Mouse (Mus musculus) thymus, postnatal 14 days (tissue): ENCODE data around the gene Ccdc47.

Experiments
- DNase-seq: peaks from one replicate; pipeline ENCODE4 v3.0.0; 2021

The Ccdc47 gene

DNA sequence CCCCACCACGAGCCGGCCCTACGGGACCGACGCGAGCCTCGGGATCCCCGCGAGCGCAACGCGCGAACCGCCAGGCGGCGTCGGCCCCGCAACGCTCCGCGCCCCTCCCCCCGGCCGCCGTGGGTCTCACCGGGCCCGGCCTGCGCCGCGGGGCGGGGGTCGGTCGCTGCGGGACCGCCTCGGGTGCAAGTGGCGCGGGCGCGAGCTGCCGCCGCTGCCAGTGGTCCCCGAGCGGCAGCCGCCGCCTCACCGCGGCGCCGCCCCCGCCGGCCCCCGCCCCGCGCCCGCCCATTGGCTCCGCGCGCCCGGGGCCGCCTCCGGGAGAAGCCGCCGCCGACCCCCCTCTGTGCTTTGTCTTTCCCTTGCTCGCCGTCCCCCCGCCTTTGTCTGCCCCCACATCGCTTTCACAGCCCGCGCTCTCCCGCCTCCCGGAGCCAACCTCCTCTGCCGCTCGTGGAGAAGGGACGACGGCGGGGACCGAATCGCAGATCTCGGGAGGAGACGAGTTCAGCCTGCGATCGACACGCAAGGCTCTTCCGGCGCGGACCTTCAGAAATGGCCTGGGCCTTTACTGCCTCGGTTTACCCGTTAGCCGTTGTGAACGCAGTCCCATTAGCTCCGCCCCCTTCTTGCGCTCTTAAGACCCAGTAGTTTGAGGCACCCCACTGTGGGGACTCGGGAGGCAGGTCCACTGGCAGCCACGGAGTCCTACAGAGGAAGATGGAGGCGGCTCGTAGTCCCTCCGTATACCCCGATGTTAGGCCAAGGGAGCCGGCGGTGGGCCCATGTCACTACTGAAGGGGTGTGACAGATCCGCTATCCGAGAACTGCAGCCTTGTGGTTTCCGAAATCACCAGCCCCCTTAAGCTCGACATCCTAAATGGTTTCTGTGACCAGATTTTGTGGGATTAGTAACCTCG lies 56.0 kb downstream of the Ccdc47 start:
- DNase-seq = peak; percentile 94

DNA sequence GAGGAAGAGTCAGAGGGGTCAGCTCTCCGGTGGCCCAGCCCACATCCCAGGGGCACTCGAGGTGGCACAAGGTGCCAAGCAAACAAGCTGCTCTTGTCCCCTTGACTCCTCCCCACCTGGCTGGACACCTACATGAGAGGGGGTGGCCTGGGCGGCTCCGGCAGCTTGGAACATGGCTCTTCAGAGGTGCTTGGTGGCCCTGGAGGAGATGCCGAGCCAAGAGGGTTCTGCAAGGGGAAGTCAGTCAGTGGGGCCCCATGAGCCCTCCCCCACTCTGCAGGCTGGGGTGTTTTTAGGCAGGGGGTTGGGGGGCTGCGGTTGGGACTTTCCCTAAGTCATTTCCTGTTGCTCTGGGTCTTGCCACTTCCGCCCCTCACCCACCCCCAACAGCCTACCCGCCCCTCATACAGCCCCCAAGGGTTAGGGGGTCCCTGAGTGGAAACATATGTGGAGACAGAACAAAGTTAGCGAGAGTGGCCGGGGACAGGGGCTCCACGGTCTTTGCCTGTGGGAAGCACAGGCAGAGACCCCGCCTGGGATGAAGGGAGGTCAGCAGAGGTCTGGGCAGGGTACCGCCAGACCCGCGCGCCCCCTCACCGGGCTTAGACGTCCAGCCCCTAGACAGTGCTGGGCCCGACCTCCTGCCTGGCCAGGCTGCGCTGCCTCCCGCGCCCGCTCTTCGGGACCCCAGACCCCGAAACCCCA lies 56.8 kb downstream of the Ccdc47 start:
- DNase-seq = peak; percentile 96

DNA sequence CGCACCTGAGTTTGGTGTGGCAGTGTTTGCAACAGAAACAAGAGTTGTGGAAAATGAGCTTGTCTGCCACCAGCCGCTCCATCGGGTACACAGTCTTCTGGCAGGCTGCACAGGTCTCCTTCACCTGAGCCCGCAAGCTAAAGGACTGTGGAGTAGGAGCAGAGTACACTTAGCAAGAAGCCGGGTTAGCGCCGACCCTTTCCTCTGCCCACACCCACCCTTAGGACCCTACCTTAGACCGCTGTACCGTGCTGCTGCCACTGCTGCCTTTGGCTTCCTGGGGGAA lies 57.3 kb downstream of the Ccdc47 start:
- DNase-seq = no peak

DNA sequence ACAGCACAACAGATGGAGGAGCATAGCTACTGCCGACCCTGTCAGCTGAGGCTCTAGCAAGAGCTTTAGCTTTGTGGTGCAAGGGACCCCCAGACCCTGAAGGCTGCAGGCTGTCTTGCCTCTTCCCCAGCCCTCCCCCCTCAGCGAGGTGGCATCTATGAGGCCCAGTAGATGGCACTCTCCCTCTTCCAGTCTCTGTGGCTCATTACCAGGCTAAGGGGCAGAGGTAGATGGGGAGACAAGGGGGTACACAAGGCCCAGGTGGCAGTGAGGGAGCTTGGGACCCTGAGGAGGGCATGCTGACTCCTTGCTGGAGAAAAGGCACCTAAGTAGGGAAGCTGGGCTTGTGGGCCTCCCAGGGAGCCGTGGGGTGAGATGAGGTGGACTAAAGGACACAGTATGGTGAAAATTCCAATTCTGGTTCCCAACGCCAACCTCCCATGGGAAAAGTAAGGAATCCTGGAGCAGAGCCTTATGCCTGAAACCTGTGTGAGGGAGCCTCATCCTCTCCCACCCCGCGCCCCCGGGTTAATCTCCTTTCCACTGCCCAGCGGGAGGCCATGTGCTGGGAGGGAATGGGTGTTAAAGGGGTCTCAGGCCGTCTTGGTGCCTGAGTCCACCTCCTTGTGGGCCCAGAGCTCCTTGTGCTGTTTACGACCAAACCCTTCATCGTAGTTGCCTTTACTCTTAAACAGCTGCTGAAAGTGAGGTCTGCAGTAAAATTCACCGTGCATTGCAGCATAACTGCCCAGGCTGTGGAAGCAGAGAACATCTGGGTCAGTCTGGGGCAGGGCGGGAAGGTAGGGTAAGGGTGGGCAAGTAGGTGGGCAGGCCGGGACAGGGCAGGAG lies 57.8 kb downstream of the Ccdc47 start:
- DNase-seq = peak; percentile 83

DNA sequence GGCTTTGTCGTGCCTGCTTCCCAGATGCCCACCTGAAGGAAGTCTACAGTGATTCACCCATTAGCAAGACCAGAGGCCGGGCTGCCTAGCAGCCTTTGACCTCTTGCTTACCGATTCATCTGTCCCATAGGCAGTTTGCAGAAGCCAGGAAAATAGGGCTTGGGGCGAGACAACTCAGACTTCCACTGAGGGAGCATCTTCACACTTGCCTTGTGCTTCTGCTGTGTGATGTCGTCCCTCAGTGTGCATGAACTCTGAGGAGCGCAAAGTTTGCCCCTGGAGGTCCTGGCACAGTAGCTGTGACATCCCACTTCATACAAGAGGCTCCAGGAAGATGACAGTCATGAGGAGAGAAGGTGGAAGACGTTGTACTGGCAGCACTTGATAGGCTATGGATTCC lies 59.0 kb downstream of the Ccdc47 start:
- DNase-seq = no peak

DNA sequence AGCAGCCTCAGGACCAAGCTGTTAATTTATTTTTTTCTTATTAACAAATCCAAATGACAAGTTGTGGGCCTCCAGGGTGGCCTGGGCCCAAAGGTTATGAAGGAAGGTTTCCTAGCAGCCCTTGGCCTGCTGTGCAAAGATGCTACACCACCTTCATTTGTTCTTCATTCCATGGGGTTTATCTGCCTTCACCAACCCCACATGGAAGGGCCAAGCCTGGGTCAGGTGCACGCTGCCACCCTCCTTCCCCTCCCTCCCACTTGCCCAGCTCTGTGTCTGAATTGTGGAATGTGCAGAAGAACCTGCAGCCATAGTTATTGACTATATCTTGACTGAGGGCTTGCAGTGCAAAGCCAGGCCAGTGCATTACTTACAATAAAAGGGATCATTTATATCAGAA lies 59.9 kb downstream of the Ccdc47 start:
- DNase-seq = no peak

DNA sequence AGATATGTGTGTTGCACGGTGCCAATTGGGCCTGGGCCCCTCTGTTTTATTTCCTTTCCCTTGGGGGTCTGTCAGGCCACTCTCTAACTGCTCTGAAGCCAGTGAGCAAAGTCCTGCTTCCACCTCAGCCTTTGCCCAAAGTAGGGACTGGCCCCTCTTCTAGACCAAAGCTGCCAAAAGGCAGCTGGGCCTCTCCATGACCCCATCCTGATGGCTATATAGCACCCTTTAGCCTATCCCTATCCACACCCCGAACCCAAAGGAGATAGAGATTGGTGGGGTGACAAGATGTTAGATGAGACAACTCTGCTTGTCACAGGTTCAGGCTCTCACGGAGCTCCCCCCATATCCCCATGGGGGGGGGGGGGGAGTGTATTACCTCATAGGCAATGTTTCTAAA lies 60.4 kb downstream of the Ccdc47 start:
- DNase-seq = no peak

DNA sequence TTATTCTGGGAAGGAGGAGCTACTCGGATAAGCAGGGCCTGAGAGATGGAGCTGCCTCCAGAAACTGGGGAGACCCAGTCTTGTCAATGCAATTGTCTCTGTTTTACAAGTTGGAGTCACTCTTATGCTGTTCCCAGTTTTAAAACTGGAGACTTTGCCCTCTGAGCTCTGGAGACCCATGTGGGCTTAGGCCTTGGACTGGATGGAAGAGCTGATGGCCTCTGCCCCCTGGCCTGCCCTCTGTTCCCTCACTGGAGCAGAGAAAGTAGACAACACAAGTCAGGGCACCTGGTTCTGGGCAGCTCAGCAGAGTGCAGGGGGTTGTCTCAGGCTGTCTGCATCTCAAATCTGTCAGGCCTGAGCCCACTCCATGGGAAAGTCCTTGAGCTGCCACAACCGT lies 61.4 kb downstream of the Ccdc47 start:
- no peak for DNase-seq

DNA sequence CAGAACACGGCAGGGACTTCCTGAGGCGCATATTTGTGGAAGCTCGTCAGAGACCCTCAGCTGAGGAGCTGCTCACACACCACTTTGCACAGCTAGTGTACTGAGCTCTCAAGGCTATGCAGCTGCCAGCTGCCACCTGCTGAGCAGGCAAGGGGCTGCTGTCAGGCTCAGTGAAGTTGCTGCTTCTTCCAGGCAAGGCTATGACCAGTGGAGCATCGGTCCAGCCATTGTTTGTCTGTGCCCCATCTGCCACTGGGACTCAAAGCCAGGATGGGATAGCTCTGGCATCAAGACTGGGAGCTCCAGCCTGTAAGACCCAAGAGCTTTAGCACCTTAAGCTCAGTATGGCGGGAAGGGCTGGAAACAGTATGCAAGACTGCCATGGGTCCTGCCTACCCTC lies 62.1 kb downstream of the Ccdc47 start:
- no peak for DNase-seq

DNA sequence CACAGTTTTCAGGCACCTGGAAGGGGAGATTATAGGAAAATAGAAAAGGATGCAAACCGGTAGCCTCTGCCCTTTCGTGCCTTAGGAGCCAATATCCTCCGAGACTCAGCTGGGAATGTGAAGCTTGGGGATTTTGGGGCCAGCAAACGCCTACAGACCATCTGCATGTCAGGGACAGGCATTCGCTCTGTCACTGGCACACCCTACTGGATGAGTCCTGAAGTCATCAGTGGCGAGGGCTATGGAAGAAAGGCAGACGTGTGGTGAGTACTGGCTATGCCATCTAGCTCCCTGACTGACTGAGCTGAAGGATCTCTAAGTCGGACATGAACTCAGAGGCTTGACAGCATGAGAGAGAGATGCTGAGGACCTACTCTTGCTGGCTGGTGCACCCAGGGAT lies 64.0 kb downstream of the Ccdc47 start:
- DNase-seq = no peak

DNA sequence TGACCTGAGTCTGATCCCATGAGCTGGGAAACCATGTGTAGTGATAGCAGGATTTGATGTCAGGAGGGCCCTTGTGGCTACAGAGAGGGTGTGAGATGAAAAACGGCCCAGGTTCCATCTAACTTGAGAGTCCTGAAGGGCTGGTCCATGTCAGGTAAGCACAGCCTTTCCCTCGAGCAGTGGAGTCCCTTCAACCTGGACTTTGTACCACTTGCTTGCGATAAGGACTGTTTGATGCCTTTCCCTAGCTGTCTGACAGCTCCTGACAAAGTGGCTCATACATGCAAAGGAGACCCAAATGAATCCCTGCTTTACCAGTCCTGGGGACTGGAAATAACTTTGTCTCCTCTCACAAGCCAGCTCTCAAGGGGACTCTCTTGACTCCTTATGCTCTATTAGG lies 64.9 kb downstream of the Ccdc47 start:
- DNase-seq = no peak
